Mouse (Mus musculus): Measurements from ENCODE around the gene Gm42791. TPM values are rescaled to one million over a fixed set of nuclear protein-coding genes. Genes with fewer than 3 reads are reported as not detected.

Gene Gm42791
- polyA plus RNA-seq, 1 experiment from 2014 or later: 1.0 TPM

- Histone ChIP-seq H3K36me3 (ENCODE audit: control insufficient read depth, insufficient read depth, low read length) (no peaks in the 10 kb centered on the region), H3K4me1 (ENCODE audit: control insufficient read depth, insufficient read depth, low read length) (peaks cover 9% of the 10 kb centered on the region; the same call in 1 of the 2 replicates)
Measured at GRCm38 (mm10) chr5:149015335-149016201, 20.6 kb upstream of the Gm42791 start.

GRCm38 (mm10) chr5:149014600-149015268 lies 19.8 kb upstream of the Gm42791 start:
- 25% methylated on average over 17 of the region's 17 CpGs for WGBS
- Histone ChIP-seq H3K9ac (ENCODE audit: low read depth, low read length) (peak overlapping the region; percentile 79; the same call in 1 of the 2 replicates), H3K27ac (ENCODE audit: low read length) (no peak overlapping the region), H3K9me3 (ENCODE audit: control insufficient read depth, low read length) (0 out of 2 replicates have a peak, but pooled peaks cover 3% of the 10 kb centered on the region), H3K4me1 (ENCODE audit: control insufficient read depth, insufficient read depth, low read length) (peaks cover 9% of the 10 kb centered on the region; the same call in 1 of the 2 replicates), H3K36me3 (ENCODE audit: control insufficient read depth, insufficient read depth, low read length) (no peaks in the 10 kb centered on the region), H3K27me3 (replicated peaks; ENCODE audit: control insufficient read depth, insufficient read depth, low read length) (no peaks in the 10 kb centered on the region), H3K4me3 (ENCODE audit: low read length) (peak overlapping the region; percentile 54), H3K4me2 (ENCODE audit: low read depth, low read length) (peak overlapping the region; percentile 87)
- no peak for ATAC-seq

More at GRCm38 (mm10) chr5:149015335-149016201, 20.6 kb upstream of the Gm42791 start:
- Histone ChIP-seq H3K9ac (ENCODE audit: low read depth, low read length) (peak overlapping the region; percentile 79), H3K4me2 (ENCODE audit: low read depth, low read length) (peak overlapping the region; percentile 87), H3K27me3 (replicated peaks; ENCODE audit: control insufficient read depth, insufficient read depth, low read length) (no peaks in the 10 kb centered on the region), H3K4me3 (ENCODE audit: low read length) (peak overlapping the region; percentile 54), H3K27ac (ENCODE audit: low read length) (no peak overlapping the region), H3K9me3 (ENCODE audit: control insufficient read depth, low read length) (0 out of 2 replicates have a peak, but pooled peaks cover 3% of the 10 kb centered on the region)
- 2% methylated on average over 36 of the region's 37 CpGs for WGBS
- peak; percentile 87 for ATAC-seq

- WGBS: 82% methylated on average over 7 of the region's 7 CpGs
- Histone ChIP-seq H3K4me2 (ENCODE audit: low read depth, low read length) (no peak overlapping the region), H3K27ac (ENCODE audit: low read length) (no peak overlapping the region)
Measured at GRCm38 (mm10) chr5:149013817-149014508, 19.0 kb upstream of the Gm42791 start.

GRCm38 (mm10) chr5:149009111-149009510 lies 14.2 kb upstream of the Gm42791 start:
- H3K9me3 ChIP-seq (ENCODE audit: control insufficient read depth, low read length): no peaks in the 10 kb centered on the region
- no peak overlapping the region for H3K9ac ChIP-seq (ENCODE audit: low read depth, low read length)
- no peak overlapping the region for H3K4me2 ChIP-seq (ENCODE audit: low read depth, low read length)
- no peak overlapping the region for H3K27ac ChIP-seq (ENCODE audit: low read length)
- no peaks in the 10 kb centered on the region for H3K36me3 ChIP-seq (ENCODE audit: control insufficient read depth, insufficient read depth, low read length)
- H3K27me3 ChIP-seq (replicated peaks; ENCODE audit: control insufficient read depth, insufficient read depth, low read length): no peaks in the 10 kb centered on the region
- WGBS: 78% methylated on average over 3 of the region's 3 CpGs
- no peak for ATAC-seq
- peaks cover 16% of the 10 kb centered on the region for H3K4me1 ChIP-seq (ENCODE audit: control insufficient read depth, insufficient read depth, low read length)
- H3K4me3 ChIP-seq (ENCODE audit: low read length): no peak overlapping the region

More at GRCm38 (mm10) chr5:149013817-149014508, 19.0 kb upstream of the Gm42791 start:
- H3K9me3 ChIP-seq (ENCODE audit: control insufficient read depth, low read length): 0 out of 2 replicates have a peak, but pooled peaks cover 3% of the 10 kb centered on the region
- no peaks in the 10 kb centered on the region for H3K36me3 ChIP-seq (ENCODE audit: control insufficient read depth, insufficient read depth, low read length)
- ATAC-seq: no peak
- H3K4me3 ChIP-seq (ENCODE audit: low read length): no peak overlapping the region
- H3K9ac ChIP-seq (ENCODE audit: low read depth, low read length): no peak overlapping the region
- peaks cover 9% of the 10 kb centered on the region; the same call in 1 of the 2 replicates for H3K4me1 ChIP-seq (ENCODE audit: control insufficient read depth, insufficient read depth, low read length)
- no peaks in the 10 kb centered on the region for H3K27me3 ChIP-seq (replicated peaks; ENCODE audit: control insufficient read depth, insufficient read depth, low read length)

- Histone ChIP-seq H3K9ac (ENCODE audit: low read depth, low read length) (peak overlapping the region; percentile 26), H3K9me3 (ENCODE audit: control insufficient read depth, low read length) (no peaks in the 10 kb centered on the region), H3K27ac (ENCODE audit: low read length) (peak overlapping the region; percentile 67), H3K36me3 (ENCODE audit: control insufficient read depth, insufficient read depth, low read length) (no peaks in the 10 kb centered on the region), H3K4me2 (ENCODE audit: low read depth, low read length) (peak overlapping the region; percentile 43), H3K27me3 (replicated peaks; ENCODE audit: control insufficient read depth, insufficient read depth, low read length) (no peaks in the 10 kb centered on the region), H3K4me3 (ENCODE audit: low read length) (peak overlapping the region; percentile 13; the same call in 1 of the 2 replicates), H3K4me1 (ENCODE audit: control insufficient read depth, insufficient read depth, low read length) (peaks cover 22% of the 10 kb centered on the region)
- 50% methylated on average over 5 of the region's 5 CpGs for WGBS
- ATAC-seq: peak; percentile 12; the same call in 1 of the 2 replicates
Measured at GRCm38 (mm10) chr5:149007295-149007646, 12.3 kb upstream of the Gm42791 start.

GRCm38 (mm10) chr5:149006362-149007294 lies 11.7 kb upstream of the Gm42791 start:
- Histone ChIP-seq H3K36me3 (ENCODE audit: control insufficient read depth, insufficient read depth, low read length) (no peaks in the 10 kb centered on the region), H3K4me2 (ENCODE audit: low read depth, low read length) (peak overlapping the region; percentile 76), H3K4me1 (ENCODE audit: control insufficient read depth, insufficient read depth, low read length) (peaks cover 26% of the 10 kb centered on the region), H3K27me3 (replicated peaks; ENCODE audit: control insufficient read depth, insufficient read depth, low read length) (no peaks in the 10 kb centered on the region), H3K9me3 (ENCODE audit: control insufficient read depth, low read length) (no peaks in the 10 kb centered on the region), H3K27ac (ENCODE audit: low read length) (peak overlapping the region; percentile 67), H3K4me3 (ENCODE audit: low read length) (peak overlapping the region; percentile 38), H3K9ac (ENCODE audit: low read depth, low read length) (peak overlapping the region; percentile 64)
- peak; percentile 79 for ATAC-seq
- 10% methylated on average over 26 of the region's 26 CpGs for WGBS

GRCm38 (mm10) chr5:149005701-149006361 lies 10.9 kb upstream of the Gm42791 start:
- H3K4me2 ChIP-seq (ENCODE audit: low read depth, low read length): peak overlapping the region; percentile 76; the same call in 1 of the 2 replicates
- H3K36me3 ChIP-seq (ENCODE audit: control insufficient read depth, insufficient read depth, low read length): no peaks in the 10 kb centered on the region
- H3K9me3 ChIP-seq (ENCODE audit: control insufficient read depth, low read length): no peaks in the 10 kb centered on the region
- peaks cover 26% of the 10 kb centered on the region for H3K4me1 ChIP-seq (ENCODE audit: control insufficient read depth, insufficient read depth, low read length)
- H3K9ac ChIP-seq (ENCODE audit: low read depth, low read length): peak overlapping the region; percentile 64; the same call in 1 of the 2 replicates
- H3K4me3 ChIP-seq (ENCODE audit: low read length): peak overlapping the region; percentile 38; the same call in 1 of the 2 replicates
- H3K27ac ChIP-seq (ENCODE audit: low read length): no peak overlapping the region
- no peaks in the 10 kb centered on the region for H3K27me3 ChIP-seq (replicated peaks; ENCODE audit: control insufficient read depth, insufficient read depth, low read length)
- 59% methylated on average over 9 of the region's 9 CpGs for WGBS
- ATAC-seq: 0 out of 2 replicates have a peak, but pooled peaks have one; percentile 8

- Histone ChIP-seq H3K4me3 (ENCODE audit: low read length) (no peak overlapping the region), H3K9me3 (ENCODE audit: control insufficient read depth, low read length) (no peaks in the 10 kb centered on the region), H3K27ac (ENCODE audit: low read length) (no peak overlapping the region), H3K4me2 (ENCODE audit: low read depth, low read length) (no peak overlapping the region), H3K36me3 (ENCODE audit: control insufficient read depth, insufficient read depth, low read length) (no peaks in the 10 kb centered on the region), H3K27me3 (replicated peaks; ENCODE audit: control insufficient read depth, insufficient read depth, low read length) (no peaks in the 10 kb centered on the region), H3K9ac (ENCODE audit: low read depth, low read length) (no peak overlapping the region), H3K4me1 (ENCODE audit: control insufficient read depth, insufficient read depth, low read length) (peaks cover 26% of the 10 kb centered on the region)
- no peak for ATAC-seq
- 47% methylated on average over 9 of the region's 9 CpGs for WGBS
Measured at GRCm38 (mm10) chr5:149005083-149005482, 10.1 kb upstream of the Gm42791 start.

Data from intestine, embryonic 16.5 days (tissue).